Mouse (Mus musculus) kidney, embryonic 15.5 days (tissue): ENCODE data around the gene Abca8a. TPM values are rescaled to one million over a fixed set of nuclear protein-coding genes. Genes with fewer than 3 reads are reported as not detected.
"Not testable (repeated sequence)": the region's sequence is repeated elsewhere in the genome, so short reads cannot be mapped to it uniquely, and the experiment has no call there.

Source experiments
- ATAC-seq: fragments of 200-750 bp; cut with Nextera tagmentation; replicated peaks from 2 replicates; pipeline ENCODE4 v1.8.0; 2017; ENCODE audit warnings: moderate TSS enrichment; ENCODE audit not compliant: low FRiP score
- H3K27ac ChIP-seq: fragments of 300-500 bp; sonication (generic); 2 replicates; pipeline ENCODE4 v1.5.1; 2015; ENCODE audit warnings: mild to moderate bottlenecking, inconsistent platforms
- H3K27me3 ChIP-seq: fragments of 300-500 bp; sonication (generic); 2 replicates; pipeline ENCODE4 v1.6.1; 2015; ENCODE audit warnings: inconsistent platforms
- H3K36me3 ChIP-seq: fragments of 300-500 bp; sonication (generic); 2 replicates; pipeline ENCODE4 v1.6.1; 2015; ENCODE audit warnings: inconsistent platforms
- H3K4me1 ChIP-seq: fragments of 300-500 bp; sonication (generic); 2 replicates; pipeline ENCODE4 v1.6.1; 2015; ENCODE audit warnings: inconsistent platforms
- H3K4me2 ChIP-seq: fragments of 300-500 bp; sonication (generic); 2 replicates; pipeline ENCODE4 v1.6.1; 2015; ENCODE audit warnings: moderate library complexity, mild to moderate bottlenecking, inconsistent platforms
- H3K4me3 ChIP-seq: fragments of 300-500 bp; sonication (generic); replicated peaks from 2 replicates; pipeline ENCODE4 v1.5.1; 2015; ENCODE audit warnings: mild to moderate bottlenecking, inconsistent platforms
- H3K9ac ChIP-seq: fragments of 300-500 bp; sonication (generic); 2 replicates; pipeline ENCODE4 v1.6.1; 2015; ENCODE audit warnings: mild to moderate bottlenecking, inconsistent platforms
- H3K9me3 ChIP-seq: fragments of 300-500 bp; sonication (generic); replicated peaks from 2 replicates; pipeline ENCODE4 v1.6.1; 2016; ENCODE audit warnings: inconsistent platforms
- WGBS: fragments of 180-500 bp; shearing (Covaris S2); methylation state at CpG from one replicate; pipeline ENCODE4 v1.1.7; 2015; ENCODE audit warnings: mixed read lengths; 5-methylcytosine and 5-hydroxymethylcytosine counted together
- polyA plus RNA-seq: library from polyadenylated mRNA; unstranded; fragments of >200 nt; fragmentation: Nextera tagmentation; extraction: Ambion mirVana; gene quantifications from 2 replicates; pipeline ENCODE4 v1.2.1, GENCODE M21; 2015

The Abca8a gene
- polyA plus RNA-seq, 1 experiment from 2014 or later: 0.30 TPM

DNA sequence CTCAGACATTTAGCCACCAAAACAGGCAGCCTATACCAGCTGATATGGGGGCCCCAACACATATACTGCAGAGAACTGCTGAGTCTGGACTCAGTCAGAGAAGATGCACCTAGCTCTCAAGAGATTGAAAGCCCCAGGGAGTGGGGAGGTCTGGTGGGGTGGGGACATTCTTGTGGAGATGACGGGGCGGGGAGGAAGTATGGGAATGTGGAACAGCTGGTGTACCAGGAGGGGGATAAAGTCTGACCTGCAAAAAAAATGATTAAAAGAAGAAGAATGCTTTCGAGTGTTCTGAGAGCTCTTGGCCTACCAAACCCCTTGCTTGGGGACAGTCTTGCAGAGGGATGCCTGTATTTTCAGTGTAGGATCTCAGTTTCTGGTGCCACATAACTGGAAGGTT, 42.1 kb downstream of the Abca8a start:
- H3K27ac ChIP-seq: no peak overlapping the region
- no peaks in the 10 kb centered on the region for H3K4me1 ChIP-seq
- no peaks in the 10 kb centered on the region for H3K27me3 ChIP-seq
- H3K9me3 ChIP-seq: no peaks in the 10 kb centered on the region
- WGBS: 68% methylated on average over 3 of the region's 3 CpGs
- ATAC-seq: no peak
- no peak overlapping the region for H3K9ac ChIP-seq
- no peaks in the 10 kb centered on the region for H3K36me3 ChIP-seq
- no peak overlapping the region for H3K4me3 ChIP-seq
- H3K4me2 ChIP-seq: no peak overlapping the region

GRCm38 (mm10) chr11:110037795-110038194, 58.0 kb downstream of the Abca8a start:
- Histone ChIP-seq H3K4me1 (no peaks in the 10 kb centered on the region), H3K36me3 (no peaks in the 10 kb centered on the region), H3K27me3 (no peaks in the 10 kb centered on the region), H3K9ac (no peak overlapping the region), H3K27ac (no peak overlapping the region), H3K9me3 (no peaks in the 10 kb centered on the region), H3K4me3 (no peak overlapping the region), H3K4me2 (no peak overlapping the region)
- no peak for ATAC-seq
- WGBS: 90% methylated on average over 2 of the region's 2 CpGs

DNA sequence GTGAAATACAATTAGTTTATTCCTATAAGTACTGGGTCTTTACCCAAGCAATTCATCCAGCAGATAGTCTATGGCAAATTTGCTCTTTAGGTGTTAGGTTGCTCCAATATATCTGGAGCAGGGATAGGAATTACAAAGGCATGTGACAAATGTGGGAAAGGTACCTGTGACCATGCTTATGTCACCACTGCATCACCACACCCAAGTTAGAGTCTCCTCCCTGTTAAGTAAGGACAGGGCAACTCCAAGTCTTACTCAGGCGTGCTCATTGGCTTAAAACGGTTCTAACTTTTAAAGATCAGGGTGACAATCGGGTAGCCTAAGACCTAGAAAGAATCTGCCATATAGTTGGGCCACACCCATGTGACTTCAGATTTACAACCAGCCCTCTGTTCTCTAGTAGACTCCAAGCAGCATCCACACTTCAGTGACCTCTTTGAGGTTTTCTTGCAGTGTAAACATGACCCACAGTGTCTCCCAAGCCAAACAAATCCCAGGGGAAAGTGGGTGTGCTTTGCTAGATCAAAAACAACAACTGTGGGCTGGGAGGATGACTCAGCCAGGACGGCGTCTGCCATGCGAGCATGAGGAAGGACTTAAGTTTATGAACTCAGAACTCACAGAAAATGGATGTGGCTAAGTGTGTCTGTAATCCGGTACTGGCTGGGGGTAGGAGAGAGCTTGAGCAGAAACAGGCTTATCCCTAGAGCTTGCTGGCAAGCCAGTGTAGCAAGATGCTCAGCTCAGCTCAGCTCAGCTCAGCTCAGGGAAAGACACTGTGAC, 66.7 kb downstream of the Abca8a start:
- Histone ChIP-seq H3K9ac (no peak overlapping the region), H3K4me3 (no peak overlapping the region), H3K27me3 (no peaks in the 10 kb centered on the region), H3K27ac (no peak overlapping the region), H3K9me3 (no peaks in the 10 kb centered on the region), H3K36me3 (no peaks in the 10 kb centered on the region), H3K4me1 (peaks cover 10% of the 10 kb centered on the region; the same call in 1 of the 2 replicates), H3K4me2 (peak overlapping the region; percentile 24; the same call in 1 of the 2 replicates)
- peak; percentile 95 for ATAC-seq
- 7% methylated on average over 7 of the region's 7 CpGs for WGBS

GRCm38 (mm10) chr11:110010836-110011546, 84.8 kb downstream of the Abca8a start:
- Histone ChIP-seq H3K4me1 (no peaks in the 10 kb centered on the region), H3K9me3 (no peaks in the 10 kb centered on the region), H3K36me3 (no peaks in the 10 kb centered on the region), H3K27me3 (no peaks in the 10 kb centered on the region), H3K4me2 (no peak overlapping the region), H3K27ac (no peak overlapping the region), H3K4me3 (no peak overlapping the region), H3K9ac (no peak overlapping the region)
- ATAC-seq: no peak
- 62% methylated on average over 2 of the region's 2 CpGs for WGBS

- no peaks in the 10 kb centered on the region for H3K36me3 ChIP-seq
- H3K9ac ChIP-seq: peak within 1 kb of the TSS; percentile 5; the same call in 1 of the 2 replicates
- no peak within 1 kb of the TSS for H3K27ac ChIP-seq
- peaks cover 15% of the 10 kb centered on the region; the same call in 1 of the 2 replicates for H3K4me1 ChIP-seq
- peak within 1 kb of the TSS; percentile 43 for H3K4me3 ChIP-seq
- no peaks in the 10 kb centered on the region for H3K27me3 ChIP-seq
- 0% methylated on average over 15 of the region's 15 CpGs for WGBS
- no peaks in the 10 kb centered on the region for H3K9me3 ChIP-seq
- ATAC-seq: peak; percentile 97
- peak within 1 kb of the TSS; percentile 70 for H3K4me2 ChIP-seq
Measured at GRCm38 (mm10) chr11:109995624-109996023, 100.2 kb downstream of the Abca8a start, which contains the start of gene Abca8b. TSS of gene Abca8b (minus strand) at chr11:109995845.

DNA sequence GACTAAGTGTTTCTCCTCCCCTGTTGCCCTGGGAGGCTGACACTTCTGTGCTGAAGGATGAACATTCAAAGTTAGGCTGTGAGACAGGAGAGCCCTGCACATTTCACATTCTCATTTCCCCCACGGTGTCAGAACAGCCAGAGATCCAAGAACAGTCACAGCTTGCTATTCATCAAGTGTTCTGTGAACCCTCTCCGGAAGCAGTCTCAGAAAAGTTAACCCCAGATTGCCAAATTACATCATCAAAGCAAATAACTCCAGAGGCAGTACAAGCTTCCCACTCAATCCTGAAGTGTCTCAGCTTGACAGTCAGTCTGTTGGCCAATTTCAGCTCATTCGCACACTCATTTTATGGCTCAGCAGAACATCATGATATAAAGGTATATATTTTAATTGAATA, 100.8 kb downstream of the Abca8a start:
- Histone ChIP-seq H3K4me2 (peak overlapping the region; percentile 70), H3K27ac (no peak overlapping the region), H3K36me3 (no peaks in the 10 kb centered on the region), H3K4me1 (peaks cover 15% of the 10 kb centered on the region; the same call in 1 of the 2 replicates), H3K27me3 (no peaks in the 10 kb centered on the region), H3K9ac (no peak overlapping the region), H3K9me3 (no peaks in the 10 kb centered on the region), H3K4me3 (peak overlapping the region; percentile 43)
- WGBS: 2% methylated on average over 3 of the region's 3 CpGs
- peak; percentile 67 for ATAC-seq

GRCm38 (mm10) chr11:109994014-109994413, 101.8 kb downstream of the Abca8a start:
- Histone ChIP-seq H3K27ac (no peak overlapping the region), H3K27me3 (no peaks in the 10 kb centered on the region), H3K9ac (no peak overlapping the region), H3K4me2 (no peak overlapping the region), H3K4me1 (peaks cover 15% of the 10 kb centered on the region; the same call in 1 of the 2 replicates), H3K36me3 (no peaks in the 10 kb centered on the region), H3K9me3 (no peaks in the 10 kb centered on the region), H3K4me3 (no peak overlapping the region)
- WGBS: 37% methylated on average over 6 of the region's 6 CpGs
- ATAC-seq: no peak

DNA sequence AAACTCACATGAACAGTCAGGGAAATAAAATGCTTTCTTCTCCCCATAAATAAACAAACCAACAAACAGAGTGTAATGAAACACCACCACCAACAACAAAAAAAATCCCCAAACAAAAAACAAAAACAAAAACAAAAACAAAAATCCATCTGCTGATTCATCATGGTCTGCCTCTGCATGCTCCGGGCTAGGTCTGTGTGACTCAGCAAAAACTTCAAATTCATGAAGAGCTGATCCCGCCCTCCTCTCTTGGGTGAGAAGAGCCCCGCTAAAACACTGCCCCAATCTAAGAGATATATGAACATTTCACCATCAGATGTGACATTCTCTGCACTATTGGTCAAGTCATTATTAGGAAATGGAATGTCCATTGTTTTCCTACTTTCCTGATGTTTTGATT, 104.5 kb downstream of the Abca8a start:
- H3K27me3 ChIP-seq: no peaks in the 10 kb centered on the region
- H3K9me3 ChIP-seq: no peaks in the 10 kb centered on the region
- H3K36me3 ChIP-seq: no peaks in the 10 kb centered on the region
- H3K4me1 ChIP-seq: peaks cover 15% of the 10 kb centered on the region; the same call in 1 of the 2 replicates
- no peak overlapping the region for H3K9ac ChIP-seq
- WGBS: 77% methylated on average over 3 of the region's 3 CpGs
- H3K27ac ChIP-seq: no peak overlapping the region
- H3K4me2 ChIP-seq: no peak overlapping the region
- no peak for ATAC-seq
- no peak overlapping the region for H3K4me3 ChIP-seq

- WGBS: 84% methylated on average over 2 of the region's 2 CpGs
- Histone ChIP-seq H3K9ac (no peak overlapping the region), H3K9me3 (no peaks in the 10 kb centered on the region), H3K27me3 (no peaks in the 10 kb centered on the region), H3K27ac (no peak overlapping the region), H3K36me3 (no peaks in the 10 kb centered on the region), H3K4me3 (no peak overlapping the region), H3K4me1 (peaks cover 8% of the 10 kb centered on the region; the same call in 1 of the 2 replicates), H3K4me2 (no peak overlapping the region)
- no peak for ATAC-seq
Measured at GRCm38 (mm10) chr11:109990256-109990655, 105.5 kb downstream of the Abca8a start.

GRCm38 (mm10) chr11:109988164-109988563, 107.6 kb downstream of the Abca8a start:
- Histone ChIP-seq H3K27me3 (no peaks in the 10 kb centered on the region), H3K9ac (no peak overlapping the region), H3K4me3 (no peak overlapping the region), H3K4me1 (no peaks in the 10 kb centered on the region), H3K9me3 (no peaks in the 10 kb centered on the region), H3K4me2 (no peak overlapping the region), H3K36me3 (no peaks in the 10 kb centered on the region), H3K27ac (no peak overlapping the region)
- WGBS: 71% methylated on average over 1 of the region's 1 CpGs
- ATAC-seq: no peak

DNA sequence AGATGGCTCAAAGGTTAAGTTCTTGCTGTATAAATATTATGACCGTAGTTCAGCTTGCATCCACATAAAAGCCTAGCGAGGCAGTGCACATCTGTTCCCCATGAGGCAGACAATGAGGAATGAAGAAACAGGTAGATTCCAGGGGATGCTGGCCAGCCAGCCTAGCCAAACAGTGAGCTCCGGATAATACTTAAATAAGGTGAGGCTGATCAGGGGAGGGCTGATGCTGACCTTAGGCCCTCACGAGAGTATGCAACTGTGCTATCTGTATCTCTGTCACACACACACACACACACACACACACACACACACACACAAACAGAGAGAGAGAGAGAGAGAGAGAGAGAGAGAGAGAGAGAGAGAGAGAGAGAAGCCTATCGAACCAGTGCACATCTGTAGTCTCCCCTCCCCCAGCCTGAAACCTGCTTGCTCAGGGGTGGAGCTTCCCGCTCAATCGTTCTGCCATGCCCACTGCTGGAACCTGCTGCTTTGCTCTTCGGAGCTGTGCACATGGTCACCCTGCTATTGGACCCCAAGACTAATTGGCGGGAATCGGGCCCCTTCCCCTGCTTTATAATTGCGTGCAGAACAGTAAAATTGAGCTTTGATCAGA, 108.2 kb downstream of the Abca8a start:
- not testable (repeated sequence) for ATAC-seq, H3K4me1 ChIP-seq, H3K4me3 ChIP-seq, H3K27me3 ChIP-seq, H3K36me3 ChIP-seq, H3K4me2 ChIP-seq, H3K9me3 ChIP-seq, H3K9ac ChIP-seq, H3K27ac ChIP-seq
- 39% methylated on average over 11 of the region's 11 CpGs for WGBS

DNA sequence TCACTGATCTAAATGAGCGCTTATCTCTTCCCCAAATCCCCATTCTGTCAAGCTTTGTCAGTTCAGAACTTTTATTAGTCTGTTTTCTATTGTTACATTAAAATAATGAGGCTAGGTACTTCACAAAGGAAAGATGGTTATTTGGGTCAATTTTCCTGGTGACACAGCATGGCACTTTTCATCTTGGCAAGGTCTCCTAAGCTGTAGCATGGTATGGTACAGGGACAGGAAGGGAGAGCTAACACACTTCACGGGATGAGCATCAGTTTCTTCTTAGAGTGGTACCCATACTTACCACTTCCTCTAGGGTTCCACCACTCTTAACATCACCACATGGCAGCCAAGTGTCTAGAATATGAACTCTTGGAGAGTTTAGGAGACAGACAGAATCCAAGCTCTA, 113.9 kb downstream of the Abca8a start:
- 86% methylated on average over 2 of the region's 2 CpGs for WGBS
- Histone ChIP-seq H3K4me3 (no peak overlapping the region), H3K9ac (no peak overlapping the region), H3K4me2 (no peak overlapping the region), H3K36me3 (no peaks in the 10 kb centered on the region), H3K27me3 (no peaks in the 10 kb centered on the region), H3K27ac (no peak overlapping the region), H3K4me1 (no peaks in the 10 kb centered on the region), H3K9me3 (no peaks in the 10 kb centered on the region)
- no peak for ATAC-seq
